Mouse (Mus musculus) heart, adult 2 months (tissue): ENCODE measurements around the gene A130010J15Rik.

Experiments used
- EP300 ChIP-seq: fragments of 200-500 bp; IDR thresholded peaks from 2 replicates; pipeline ENCODE4 v1.6.1; 2011; ENCODE audit warnings: low read depth, low read length, control low read depth; ENCODE audit not compliant: insufficient read depth
- POLR2A ChIP-seq: fragments of 200-500 bp; IDR thresholded peaks from 2 replicates; pipeline ENCODE4 v1.6.1; 2011; ENCODE audit warnings: mild to moderate bottlenecking, low read depth, low read length, control low read depth; ENCODE audit not compliant: insufficient read depth

- TF ChIP-seq EP300 (no peak), POLR2A (no peak)
Observed at GRCm38 (mm10) chr1:193197494-193198205, 29.8 kb downstream of the A130010J15Rik start.
